Mouse (Mus musculus) lung, postnatal 4 days (tissue): ENCODE measurements around the gene Zfp324.
"Not testable (repeated sequence)": the region's sequence is repeated elsewhere in the genome, so short reads cannot be mapped to it uniquely, and the experiment has no call there.

Source experiments
- DNase-seq, 2 experiments: peaks; one replicate each; pipeline ENCODE4 v3.0.0; 2021

Gene Zfp324

DNA sequence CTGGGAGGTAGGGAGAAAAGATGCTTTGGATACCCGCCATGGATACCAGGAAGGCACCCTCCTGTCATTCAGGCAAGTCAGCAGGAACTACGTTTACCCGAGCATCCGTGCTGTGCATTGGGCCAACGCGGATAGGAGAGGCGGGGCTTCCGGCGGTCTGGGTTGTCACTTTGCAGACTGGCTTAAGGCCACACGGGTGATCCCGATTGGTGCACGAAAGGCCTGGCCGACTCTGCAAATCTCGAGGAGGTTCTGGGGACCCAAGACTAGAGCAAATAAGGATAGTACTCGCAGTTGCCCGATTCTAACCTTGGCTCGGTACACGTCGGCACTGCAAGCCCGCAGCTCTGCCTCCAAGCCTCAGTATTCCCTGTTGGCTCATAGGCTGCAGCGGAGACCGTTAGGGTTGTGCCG is at the start of gene Zfp324:
Zfp324 (plus strand) TSS at position 161 of the 414 bp plus-strand sequence.
- DNase-seq = peak; percentile 93 to 94

DNA sequence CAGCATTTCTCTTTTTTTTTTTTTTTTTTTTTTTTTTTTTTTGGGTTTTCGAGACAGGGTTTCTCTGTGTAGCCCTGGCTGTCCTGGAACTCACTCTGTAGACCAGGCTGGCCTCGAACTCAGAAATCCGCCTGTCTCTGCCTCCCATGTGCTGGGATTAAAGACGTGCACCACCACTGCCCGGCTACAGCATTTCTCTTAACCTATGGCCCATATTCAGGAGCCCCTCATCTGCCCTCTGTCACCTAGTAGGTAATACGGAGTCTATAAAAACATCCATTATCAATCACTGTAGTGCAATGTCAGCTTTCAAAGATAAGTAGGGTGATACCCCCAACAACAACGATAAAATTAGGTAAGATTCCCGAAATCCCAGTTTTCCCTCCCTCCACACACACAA is 45.1 kb upstream of the Zfp324 start:
- not testable (repeated sequence) for DNase-seq

DNA sequence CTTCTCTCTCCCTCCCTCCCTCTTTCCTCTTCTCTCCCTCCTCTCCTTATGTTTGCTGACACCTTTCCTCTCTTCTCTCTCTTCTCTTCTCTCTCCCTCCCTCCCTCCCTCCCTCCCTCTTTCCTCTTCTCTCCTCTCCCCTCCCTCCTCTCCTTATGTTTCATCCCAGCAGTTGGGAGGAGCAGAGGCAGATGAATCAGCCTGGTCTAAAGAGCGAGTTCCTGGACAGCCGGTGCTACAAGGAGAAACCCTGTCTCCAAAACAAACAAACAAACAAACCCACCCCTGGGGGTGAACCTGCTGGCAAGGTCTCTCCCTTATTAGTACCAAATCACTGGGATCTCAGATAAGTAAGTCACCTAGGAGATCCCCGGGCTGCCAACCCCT is 44.3 kb upstream of the Zfp324 start:
- DNase-seq = no peak

GRCm38 (mm10) chr7:12921705-12922465 is 43.8 kb upstream of the Zfp324 start, which contains the start of gene Rps5:
Gene Rps5 (plus strand): TSS chr7:12922290.
- DNase-seq = peak; percentile 99

- DNase-seq = no peak
Measured at GRCm38 (mm10) chr7:12922729-12923128, 42.9 kb upstream of the Zfp324 start.

DNA sequence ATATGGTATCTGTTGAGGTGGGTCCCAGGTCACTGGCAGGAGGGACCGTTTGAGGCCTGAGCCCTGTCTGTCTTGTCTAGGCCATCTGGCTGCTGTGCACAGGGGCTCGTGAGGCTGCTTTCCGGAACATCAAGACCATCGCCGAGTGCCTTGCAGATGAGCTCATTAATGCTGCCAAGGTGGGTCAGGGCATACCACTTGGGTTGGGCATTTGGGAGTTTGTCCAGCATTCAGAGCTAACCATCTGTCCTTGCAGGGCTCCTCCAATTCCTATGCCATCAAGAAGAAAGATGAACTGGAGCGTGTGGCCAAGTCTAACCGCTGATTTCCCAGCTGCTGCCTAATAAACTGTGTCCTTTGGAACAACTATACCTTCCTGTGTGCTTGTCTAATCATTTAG is 39.3 kb upstream of the Zfp324 start:
- no peak for DNase-seq

DNA sequence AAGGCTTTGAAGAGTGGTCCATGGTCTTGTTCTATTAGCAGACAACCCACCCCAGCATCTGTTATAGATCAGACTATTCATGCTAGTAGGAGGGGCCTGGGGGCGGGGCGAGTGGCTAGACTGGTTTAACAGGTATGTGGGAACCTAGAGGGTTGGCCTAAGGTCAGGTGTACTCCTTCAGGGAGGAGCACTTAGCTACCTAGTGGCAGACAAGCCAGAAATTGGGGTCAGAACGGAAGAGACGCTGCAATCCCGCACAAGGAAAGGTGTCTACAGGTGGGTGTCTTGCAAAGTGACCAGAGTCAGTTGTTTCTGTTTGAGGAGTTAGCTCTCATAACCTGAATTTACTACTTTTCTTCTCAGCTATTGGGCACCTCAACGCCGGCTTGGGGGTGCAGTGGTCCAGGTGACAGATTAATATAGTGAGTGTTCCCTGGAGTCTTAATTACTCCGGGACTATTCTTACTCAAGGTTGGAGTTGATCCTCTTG is 38.4 kb upstream of the Zfp324 start, which contains the start of gene Rnf225:
Rnf225 (plus strand) TSS at position 226 of the 490 bp plus-strand sequence.
- peak; percentile 69 to 79 for DNase-seq

DNA sequence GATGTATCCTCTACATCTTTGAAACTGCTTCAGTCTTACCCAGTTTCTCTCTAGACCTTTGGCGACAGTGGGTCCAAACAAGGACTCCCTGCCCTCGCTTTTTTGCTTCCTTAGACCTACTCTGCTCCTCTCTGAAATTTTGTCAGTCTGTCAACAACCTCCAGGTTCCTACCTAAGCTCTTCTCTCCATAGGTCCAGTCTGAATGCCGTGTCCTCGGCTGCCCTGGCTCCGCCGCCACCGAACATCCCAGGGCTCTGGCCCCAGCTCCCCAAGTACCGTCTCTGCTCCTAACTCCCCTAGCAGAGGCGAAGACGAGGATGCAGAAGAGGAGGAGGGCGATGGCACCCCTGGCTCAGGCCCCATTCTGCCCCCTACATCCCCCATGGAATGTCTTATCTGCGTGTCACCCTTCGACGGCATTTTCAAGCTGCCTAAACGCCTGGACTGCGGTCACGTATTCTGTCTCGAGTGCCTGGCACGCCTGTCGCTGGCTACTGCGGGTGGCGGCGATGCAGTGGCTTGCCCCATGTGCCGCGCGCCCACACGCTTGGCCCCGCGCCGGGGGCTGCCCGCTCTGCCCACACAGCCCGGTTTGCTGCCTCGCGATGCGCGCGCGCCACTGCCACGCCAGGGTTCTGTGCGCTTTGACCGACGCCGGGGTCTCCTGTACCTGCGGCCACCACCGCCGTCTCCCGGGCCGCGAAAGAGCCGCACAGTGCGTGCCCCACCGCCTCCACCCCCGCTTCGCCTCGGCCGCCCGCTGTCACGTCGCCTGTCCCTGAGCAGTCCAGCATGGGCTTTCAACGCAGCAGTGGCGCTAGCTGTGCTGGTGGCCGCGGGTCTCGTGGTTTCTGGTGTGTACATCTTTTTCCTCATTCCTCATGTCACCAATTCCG is 37.7 kb upstream of the Zfp324 start:
- DNase-seq = peak; percentile 38 to 58

GRCm38 (mm10) chr7:12933615-12934140 is 32.0 kb upstream of the Zfp324 start:
- DNase-seq = no peak

DNA sequence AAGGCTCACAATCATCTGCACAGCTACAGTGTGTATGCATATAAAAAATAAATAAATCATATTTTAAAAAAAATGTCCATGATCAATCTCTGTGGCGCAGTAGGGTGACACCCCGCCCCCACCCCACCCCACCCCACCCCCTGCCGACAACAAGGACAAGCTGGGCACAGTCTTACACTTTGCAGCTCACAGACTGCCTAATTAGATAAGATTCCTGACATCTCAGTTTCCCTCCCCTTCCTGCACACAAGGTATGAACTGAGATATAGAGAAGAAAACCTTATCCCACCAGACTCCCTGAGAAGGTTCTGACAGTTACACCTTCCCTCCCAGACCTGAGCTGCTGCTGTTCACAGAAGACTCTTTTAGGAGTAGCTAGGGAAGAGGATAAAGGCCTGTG is 30.8 kb upstream of the Zfp324 start:
- no peak for DNase-seq

DNA sequence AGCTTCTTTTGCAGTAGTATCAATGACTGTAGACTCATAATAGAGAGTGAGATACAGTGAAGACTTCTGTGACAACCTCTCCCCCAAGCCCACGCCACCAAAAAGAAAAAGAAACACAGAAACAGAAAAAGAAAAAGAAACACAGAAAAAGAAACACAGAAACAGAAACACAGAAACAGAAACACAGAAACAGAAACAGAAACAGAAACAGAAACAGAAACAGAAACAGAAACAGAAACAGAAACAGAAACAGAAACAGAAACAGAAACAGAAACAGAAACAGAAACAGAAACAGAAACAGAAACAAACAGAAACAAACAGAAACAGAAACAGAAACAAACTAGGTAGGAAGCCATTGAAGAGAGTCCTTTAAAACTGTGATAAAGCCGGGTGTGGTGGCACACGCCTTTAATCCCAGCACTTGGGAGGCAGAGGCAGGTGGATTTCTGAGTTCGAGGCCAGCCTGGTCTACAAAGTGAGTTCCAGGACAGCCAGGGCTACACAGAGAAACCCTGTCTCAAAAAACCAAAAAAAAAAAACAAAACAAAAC is 28.3 kb upstream of the Zfp324 start:
- DNase-seq = not testable (repeated sequence)

GRCm38 (mm10) chr7:12940599-12940998 is 25.0 kb upstream of the Zfp324 start:
- DNase-seq = no peak

GRCm38 (mm10) chr7:12943488-12943887 is 22.1 kb upstream of the Zfp324 start:
- peak in 1 of 2 experiments; percentile 36 for DNase-seq

- DNase-seq = peak; percentile 95 to 96
Measured at GRCm38 (mm10) chr7:12949032-12949871, 16.4 kb upstream of the Zfp324 start.

DNA sequence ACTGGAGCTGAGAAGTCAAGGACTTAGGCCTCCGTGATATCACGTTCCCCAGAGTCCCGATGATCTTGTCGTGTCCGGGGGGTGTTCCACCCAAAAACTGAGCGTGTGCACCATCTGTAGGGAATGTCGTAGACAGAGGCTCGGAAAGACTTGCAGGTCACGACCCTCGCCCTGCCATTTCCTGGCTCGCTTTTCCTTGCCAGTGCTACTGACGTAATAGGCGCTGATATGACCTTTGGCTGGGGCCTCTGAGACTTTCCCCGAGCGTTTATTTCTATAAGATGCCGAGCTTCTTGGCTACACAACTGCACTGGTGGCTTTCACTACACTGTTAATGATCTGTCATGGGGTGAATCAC is 15.8 kb upstream of the Zfp324 start:
- no peak for DNase-seq

- no peak for DNase-seq
Measured at GRCm38 (mm10) chr7:12954896-12955295, 10.7 kb upstream of the Zfp324 start.

- DNase-seq = no peak
Measured at GRCm38 (mm10) chr7:12957511-12957910, 8.1 kb upstream of the Zfp324 start.

- no peak for DNase-seq
Measured at GRCm38 (mm10) chr7:12958948-12959347, 6.7 kb upstream of the Zfp324 start.

DNA sequence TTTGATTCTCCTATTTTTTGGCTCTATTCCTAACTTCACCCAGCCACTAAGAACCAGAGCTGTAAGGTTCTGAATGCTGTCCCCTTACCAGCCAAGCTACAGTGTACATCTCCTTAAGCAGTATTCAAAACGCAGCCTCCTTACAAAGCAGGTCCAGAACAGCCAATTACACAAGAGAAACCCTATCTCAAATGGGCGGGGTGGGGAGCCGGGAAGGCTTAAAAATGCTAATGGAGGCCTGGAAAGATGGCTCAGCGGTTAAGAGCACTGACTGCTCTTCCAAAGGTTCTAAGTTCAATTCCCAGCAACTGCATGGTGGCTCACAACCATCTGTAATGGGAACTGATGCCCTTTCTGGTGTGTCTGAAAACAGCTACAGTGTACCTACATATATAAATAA is 5.9 kb upstream of the Zfp324 start:
- no peak for DNase-seq

DNA sequence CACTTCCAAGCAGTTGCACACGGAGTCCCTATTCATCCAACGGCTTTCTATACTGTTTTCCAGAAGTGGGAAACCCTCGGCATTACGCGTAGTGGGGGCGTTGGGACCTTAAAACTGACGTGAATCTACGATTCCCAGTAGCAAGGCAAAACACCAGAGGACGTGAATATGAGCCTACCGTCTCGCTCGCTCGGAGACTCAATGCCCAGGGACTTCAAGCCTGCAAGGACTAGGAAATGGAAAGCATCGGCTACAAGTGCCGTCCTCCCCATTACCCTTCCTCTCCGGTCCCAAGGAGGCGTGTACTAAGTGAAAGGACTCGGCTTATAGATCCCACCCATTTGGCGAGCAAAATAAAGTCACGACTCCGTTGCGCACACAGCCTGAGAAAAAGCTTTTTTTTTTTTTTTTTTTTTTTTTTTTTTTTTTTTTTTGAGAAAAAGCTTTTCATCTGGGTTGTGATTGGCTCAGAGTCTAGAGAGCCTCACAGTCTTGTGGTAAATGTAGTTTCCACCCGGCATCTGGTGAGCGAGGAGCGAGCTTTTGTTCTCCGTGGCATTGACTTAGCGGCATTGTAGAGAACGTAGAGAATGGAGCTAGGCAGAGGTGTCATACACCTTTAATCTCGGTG is 4.0 kb upstream of the Zfp324 start:
- DNase-seq = peak; percentile 61

DNA sequence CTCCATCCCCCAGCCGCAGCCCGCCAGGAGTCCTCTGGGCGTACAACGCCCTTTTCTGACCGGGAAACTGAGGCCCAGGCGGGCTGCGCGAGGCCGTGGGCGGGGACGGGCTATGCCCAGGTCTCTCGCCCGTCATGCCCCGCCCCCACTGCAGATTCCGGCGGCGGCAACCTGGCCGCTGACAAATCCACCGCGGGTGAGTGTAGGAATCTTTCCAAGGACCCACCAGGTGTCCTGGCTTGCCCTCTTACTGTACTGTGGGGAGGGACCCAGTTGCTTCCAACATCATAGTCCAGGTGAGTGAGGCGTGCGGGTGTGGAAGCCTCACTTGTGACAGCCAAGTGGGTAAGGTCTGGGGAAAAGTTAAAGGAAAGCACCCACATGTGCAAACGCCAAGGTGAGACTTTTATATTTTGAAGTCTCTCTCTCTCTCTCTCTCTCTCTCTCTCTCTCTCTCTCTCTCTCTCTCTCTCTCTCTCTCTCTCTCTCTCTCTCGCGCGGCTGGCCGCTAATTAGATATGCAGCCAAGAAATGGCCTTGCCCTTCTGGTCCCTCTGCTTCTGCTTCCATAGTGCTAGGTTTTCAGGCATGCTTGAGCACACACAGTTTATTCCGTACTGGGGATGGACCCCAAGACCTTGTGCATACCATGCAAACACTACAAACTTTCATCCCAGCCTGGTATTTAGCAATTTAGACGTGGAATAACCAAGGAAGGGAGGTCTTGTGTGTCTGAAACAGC is 637 bp downstream of the Zfp324 start:
- DNase-seq = peak; percentile 71
